Mouse (Mus musculus) brown adipose tissue, adult 24 weeks (tissue): ENCODE data around the gene Fam168a. TPM values are rescaled to one million over a fixed set of nuclear protein-coding genes. Genes with fewer than 3 reads are reported as not detected.

Experiments
- H3K27ac ChIP-seq: fragments of 200-500 bp; replicated peaks from 2 replicates; pipeline ENCODE4 v1.5.1; 2012; ENCODE audit warnings: low read depth, mild to moderate bottlenecking, low read length
- H3K4me1 ChIP-seq: fragments of 200-500 bp; 2 replicates; pipeline ENCODE4 v1.6.1; 2012; ENCODE audit warnings: low read length, mixed read lengths; ENCODE audit not compliant: control insufficient read depth, insufficient read depth, insufficient read length
- H3K4me3 ChIP-seq: fragments of 200-500 bp; 2 replicates; pipeline ENCODE4 v1.5.1; 2012; ENCODE audit warnings: low read depth, mild to moderate bottlenecking, low read length, moderate library complexity; ENCODE audit not compliant: insufficient read depth
- polyA plus RNA-seq: library from polyadenylated mRNA; stranded (reverse); fragments of >200 nt; gene quantifications from 2 replicates; pipeline ENCODE4 v1.2.4, GENCODE M21; 2012; ENCODE audit not compliant: missing spikeins, insufficient read depth, insufficient read length

Fam168a gene
- polyA plus RNA-seq, 1 experiment: 27.2 TPM

DNA sequence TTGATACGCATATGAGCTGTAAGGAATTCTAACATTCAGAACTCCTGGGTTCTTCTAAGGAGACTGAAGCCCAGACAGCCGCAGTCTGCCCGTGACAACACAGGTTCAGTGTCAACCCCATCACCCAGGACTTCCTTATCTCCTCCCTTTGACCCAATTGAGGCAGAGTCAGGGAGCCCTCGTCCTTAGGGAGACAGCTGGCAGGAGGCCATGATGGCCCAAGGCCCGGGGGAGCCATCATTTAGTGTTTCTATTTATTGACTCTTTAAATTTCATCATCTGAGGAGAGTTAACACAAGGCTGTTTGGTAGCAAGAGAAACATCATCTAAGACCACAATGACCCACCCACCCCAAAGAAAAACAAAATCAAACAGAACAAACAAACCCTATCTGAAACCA, 165.5 kb downstream of the Fam168a start:
- Histone ChIP-seq H3K4me1 (peaks cover 3% of the 10 kb centered on the region; the same call in 1 of the 2 replicates), H3K4me3 (no peak overlapping the region)

DNA sequence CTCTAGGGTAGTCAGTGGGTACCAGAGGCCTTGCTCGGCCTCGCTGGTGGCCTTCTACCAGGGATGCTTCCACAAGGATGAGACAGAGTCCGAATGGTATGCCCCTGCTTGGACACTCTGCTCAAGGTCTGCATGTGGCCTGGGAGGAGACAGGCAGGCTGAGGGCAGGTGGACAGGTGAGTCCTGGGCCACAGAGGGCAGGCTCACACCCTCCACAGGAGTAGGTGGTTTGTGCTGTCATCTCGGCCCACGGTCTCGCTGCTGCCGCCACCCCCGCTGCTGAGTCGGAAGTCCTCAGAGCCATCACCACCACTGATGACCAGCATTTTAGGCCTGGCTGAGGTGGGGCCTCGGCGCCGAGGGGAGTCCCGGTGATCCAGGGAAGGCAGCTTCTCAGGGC, 166.8 kb downstream of the Fam168a start:
- Histone ChIP-seq H3K4me1 (peaks cover 3% of the 10 kb centered on the region; the same call in 1 of the 2 replicates), H3K27ac (no peak overlapping the region), H3K4me3 (no peak overlapping the region)

More for the DNA sequence above, 165.5 kb downstream of the Fam168a start:
- H3K27ac ChIP-seq: no peak overlapping the region

DNA sequence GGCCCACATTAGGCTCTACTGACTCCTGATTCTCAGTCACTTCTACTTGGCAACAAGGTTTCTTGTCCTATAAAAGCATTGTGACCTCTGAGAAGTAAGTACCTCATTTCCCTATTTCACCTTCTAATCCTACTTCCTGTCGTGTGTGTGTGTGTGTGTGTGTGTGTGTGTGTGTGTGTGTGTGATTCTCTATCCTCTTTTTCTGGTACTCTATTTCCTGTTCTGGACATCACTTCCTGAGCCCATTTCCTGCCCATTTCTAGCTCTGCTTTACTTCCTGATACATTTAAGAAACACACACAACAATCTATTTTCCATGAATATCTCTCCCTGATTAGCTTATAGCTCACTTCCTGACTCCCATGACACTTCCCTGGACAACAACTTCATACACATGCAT, 169.4 kb downstream of the Fam168a start:
- Histone ChIP-seq H3K4me3 (no peak overlapping the region), H3K27ac (no peak overlapping the region), H3K4me1 (peaks cover 3% of the 10 kb centered on the region; the same call in 1 of the 2 replicates)

DNA sequence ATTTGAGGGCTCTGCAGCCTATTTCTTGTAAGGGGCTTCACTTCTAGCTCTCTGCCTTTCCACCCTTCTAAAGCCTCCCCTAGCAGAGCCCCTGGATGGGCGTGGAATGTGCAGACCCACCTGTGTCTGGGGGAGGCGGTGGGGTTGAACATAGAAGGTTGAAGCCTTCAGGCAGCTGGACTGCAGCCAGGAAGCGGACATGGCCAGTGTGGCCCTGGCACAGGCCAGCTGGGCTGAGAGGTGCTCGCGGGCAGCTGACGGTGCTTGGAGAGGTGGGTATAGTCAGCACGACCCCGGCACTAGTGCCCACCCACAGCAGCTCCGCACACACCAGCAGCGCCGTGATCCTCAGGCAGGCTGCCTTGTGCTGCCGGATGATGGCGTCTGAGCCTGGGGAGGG, 169.9 kb downstream of the Fam168a start:
- Histone ChIP-seq H3K27ac (no peak overlapping the region), H3K4me3 (no peak overlapping the region), H3K4me1 (peaks cover 3% of the 10 kb centered on the region; the same call in 1 of the 2 replicates)

DNA sequence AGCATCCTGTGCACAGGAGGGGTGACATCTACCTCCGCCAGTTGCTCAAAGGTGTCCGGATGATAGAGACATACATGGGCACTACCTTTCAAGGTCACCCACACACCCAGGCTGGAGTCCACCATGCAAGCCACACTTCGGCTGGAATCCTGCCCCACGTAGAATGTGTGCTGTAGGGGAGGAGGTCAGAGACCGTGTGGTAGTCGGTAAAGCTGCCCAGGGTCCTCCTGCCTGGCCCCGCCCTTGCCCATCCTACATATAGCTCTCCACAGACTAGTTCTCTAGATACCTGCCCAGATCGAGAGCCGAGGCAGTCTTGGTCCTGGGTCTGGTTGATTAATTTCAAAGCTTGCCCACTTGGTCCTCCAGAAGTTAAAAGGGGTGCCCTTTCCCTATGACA, 170.3 kb downstream of the Fam168a start:
- peaks cover 2% of the 10 kb centered on the region; the same call in 1 of the 2 replicates for H3K4me1 ChIP-seq
- H3K27ac ChIP-seq: no peak overlapping the region
- H3K4me3 ChIP-seq: no peak overlapping the region

DNA sequence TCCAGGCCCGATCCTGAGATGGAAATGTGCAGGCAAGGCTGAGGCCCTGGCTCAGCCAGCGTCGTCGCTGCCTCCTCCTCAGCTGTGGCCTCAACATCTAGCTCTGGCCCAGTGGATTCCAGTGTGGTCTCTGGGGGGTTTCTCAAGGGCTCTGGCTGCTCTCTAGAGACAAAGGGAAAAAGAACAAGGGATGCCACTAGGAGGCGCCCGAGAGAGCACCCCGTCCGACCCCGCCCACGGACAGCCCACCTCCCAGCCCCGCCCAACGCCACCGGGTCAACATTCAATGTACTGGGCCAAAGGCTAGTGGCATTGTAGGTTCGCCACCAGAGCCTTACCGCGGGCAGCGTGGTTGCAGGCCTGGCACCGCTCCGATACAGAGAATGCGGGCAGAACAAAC, 173.2 kb downstream of the Fam168a start:
- H3K4me1 ChIP-seq: no peaks in the 10 kb centered on the region; the same call in 1 of the 2 replicates
- no peak overlapping the region for H3K4me3 ChIP-seq
- no peak overlapping the region for H3K27ac ChIP-seq

DNA sequence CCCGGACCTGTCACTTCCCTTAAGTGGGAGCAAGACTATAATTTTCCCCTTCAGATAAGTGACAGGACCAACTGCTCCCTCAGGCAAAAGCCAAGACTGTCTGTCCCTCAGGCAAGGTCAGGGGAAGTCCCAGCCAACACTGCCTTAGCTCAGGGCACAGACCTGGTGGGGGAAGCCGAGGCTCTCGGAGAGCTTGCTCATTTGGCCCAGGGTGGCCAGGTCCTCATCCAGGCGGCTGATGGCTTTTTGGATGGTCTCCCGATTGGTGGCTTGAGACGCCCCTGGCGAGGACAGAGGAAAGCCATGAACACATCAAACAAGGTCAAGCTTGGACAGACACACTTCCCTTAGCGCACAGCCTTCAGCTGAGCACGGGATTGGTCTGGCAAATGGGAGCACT, 175.1 kb downstream of the Fam168a start:
- Histone ChIP-seq H3K4me3 (no peak overlapping the region), H3K4me1 (no peaks in the 10 kb centered on the region; the same call in 1 of the 2 replicates), H3K27ac (no peak overlapping the region)

DNA sequence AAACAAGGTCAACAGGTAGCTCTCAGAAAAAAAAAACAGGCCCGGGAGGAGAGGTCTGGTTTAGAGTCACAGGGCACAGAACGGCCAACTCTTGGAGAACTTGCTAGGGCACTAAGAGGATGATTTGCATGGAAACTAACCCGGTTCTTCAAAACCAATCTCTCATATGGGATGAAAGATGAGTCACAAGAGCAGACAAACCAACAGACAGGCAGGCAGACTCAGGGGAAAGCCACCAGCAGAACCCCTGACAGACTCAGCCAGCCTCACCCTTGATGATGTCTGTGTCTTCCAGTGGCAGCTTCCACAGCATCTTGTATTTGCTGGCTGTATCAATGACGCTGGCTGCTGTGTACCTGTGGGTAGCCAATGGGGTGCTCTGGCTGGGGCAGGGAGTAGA, 175.5 kb downstream of the Fam168a start:
- Histone ChIP-seq H3K27ac (no peak overlapping the region), H3K4me1 (no peaks in the 10 kb centered on the region; the same call in 1 of the 2 replicates), H3K4me3 (no peak overlapping the region)

DNA sequence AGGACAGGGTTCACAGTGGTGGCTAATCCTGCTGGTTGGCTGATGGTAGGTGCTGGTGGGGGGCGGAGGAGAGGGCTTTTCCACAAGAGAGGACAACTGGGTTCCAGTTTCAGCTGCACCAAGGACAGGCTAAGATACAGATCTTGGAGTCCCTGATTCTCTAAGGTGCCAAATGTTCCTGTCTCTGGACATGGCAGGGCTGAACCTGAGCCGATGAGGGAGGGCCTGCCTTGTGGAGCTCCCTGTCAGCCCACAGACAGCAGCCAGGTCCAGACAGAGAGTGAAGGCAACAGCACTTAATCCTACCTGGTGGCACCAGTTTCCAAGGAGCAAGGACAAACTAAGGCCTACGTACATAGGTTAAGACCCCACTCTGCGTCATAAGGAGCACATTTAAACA, 178.0 kb downstream of the Fam168a start:
- H3K4me1 ChIP-seq: no peaks in the 10 kb centered on the region; the same call in 1 of the 2 replicates
- H3K4me3 ChIP-seq: no peak overlapping the region
- no peak overlapping the region for H3K27ac ChIP-seq

DNA sequence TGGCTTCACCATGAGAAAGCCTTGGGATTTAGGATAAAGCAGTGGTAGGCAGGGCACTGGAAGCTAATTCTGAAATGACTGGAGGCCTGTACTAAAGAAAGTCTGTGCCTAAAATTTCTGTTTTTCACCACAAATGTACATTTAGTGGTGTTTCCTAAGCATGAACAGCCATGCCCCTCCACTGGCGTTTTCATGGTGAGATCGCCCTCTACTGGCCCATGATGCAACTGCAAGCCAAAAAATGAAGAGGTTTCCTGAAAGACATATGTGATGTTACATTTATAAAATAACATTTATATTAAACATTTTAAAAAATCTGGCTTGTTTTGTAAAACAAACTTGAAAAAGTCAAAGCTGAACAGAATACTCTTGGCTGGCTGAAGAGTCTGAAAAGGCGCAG, 180.1 kb downstream of the Fam168a start:
- no peak overlapping the region for H3K27ac ChIP-seq
- H3K4me3 ChIP-seq: no peak overlapping the region
- H3K4me1 ChIP-seq: no peaks in the 10 kb centered on the region

Other genes starting within 250 kb of the Fam168a start
- 61.6 and 107 TPM in 2 replicates for gene Ucp3, start 233.6 kb upstream of the Fam168a start, polyA plus RNA-seq
- gene Ucp2, start 213.3 kb upstream of the Fam168a start, polyA plus RNA-seq: 54.8 and 55.8 TPM in 2 replicates
- gene Dnajb13, start 191.7 kb upstream of the Fam168a start, polyA plus RNA-seq: 2.6 and 2.7 TPM in 2 replicates
- 6.4 and 11.6 TPM in 2 replicates for gene Coa4, start 169.6 kb upstream of the Fam168a start, polyA plus RNA-seq
- 56.8 and 70.0 TPM in 2 replicates for gene Rab6a, start 99.2 kb upstream of the Fam168a start, polyA plus RNA-seq
- gene Mrpl48, start 98.3 kb upstream of the Fam168a start, polyA plus RNA-seq: 125 and 158 TPM in 2 replicates
- 11.1 TPM in 2 replicates for gene Plekhb1, start 44.2 kb upstream of the Fam168a start, polyA plus RNA-seq
- 0.36 and 0.54 TPM in 2 replicates for gene Relt, start 156.8 kb downstream of the Fam168a start, polyA plus RNA-seq
- 2.5 and 3.3 TPM in 2 replicates for gene Arhgef17, start 225.5 kb downstream of the Fam168a start, polyA plus RNA-seq